Mouse (Mus musculus): ENCODE measurements around the gene Dynlrb1. TPM values are rescaled to one million over a fixed set of nuclear protein-coding genes. Genes with fewer than 3 reads are reported as not detected.
A peak's percentile ranks its signal among the peaks of the same experiment; 100 is the strongest.

Gene Dynlrb1
- total and polyA plus RNA-seq, 3 experiments: 152 to 302 (median 290) TPM

- dilution Hi-C loops (cut with MboI; ENCODE audit: extremely low pct_ligation_motif_present, extremely low pct_unique_long_range_greater_than_20kb, low sequenced_read_pairs) (no loop called here), in situ Hi-C loops (cut with MboI; ENCODE audit: low pct_ligation_motif_present, low pct_unique_long_range_greater_than_20kb, low sequenced_read_pairs) (loop anchor here (5.0 kb wide), 1 partner anchor 150 kb away; no protein-coding TSS in a partner anchor)
- peaks cover 0 to 17% of the 10 kb centered on the region in 2 experiments for H3K36me3 ChIP-seq (replicated peaks in 1 of 2; ENCODE audit: control insufficient read depth in 1 of 2, insufficient read depth in 1 of 2, low read length in 1 of 2)
Observed at GRCm38 (mm10) chr2:155237276-155237675, 943 bp downstream of the Dynlrb1 start.

GRCm38 (mm10) chr2:155240915-155241314 lies 4.6 kb downstream of the Dynlrb1 start:
- H3K9ac ChIP-seq (ENCODE audit: insufficient read depth, low read depth): no peak overlapping the region
- dilution Hi-C loops (cut with MboI; ENCODE audit: extremely low pct_ligation_motif_present, extremely low pct_unique_long_range_greater_than_20kb, low sequenced_read_pairs): no loop called here
- TF ChIP-seq EP300 (IDR thresholded peaks at IDR 0.05; ENCODE audit: low read length): no peak
- peak; percentile 24 for TF ChIP-seq SMC3 (IDR thresholded peaks at IDR 0.05; ENCODE audit: low read depth, low read length)
- TF ChIP-seq CTCF (conservative IDR thresholded peaks at IDR 0.05 in 1 of 2, IDR thresholded peaks at IDR 0.05 in 1 of 2; ENCODE audit: low read depth in 2 of 2, low read length in 2 of 2): peak in 1 of 2 experiments; percentile 59; a peak in 2 of 4 replicates
- peak; percentile 53 for TF ChIP-seq ELF1 (IDR thresholded peaks at IDR 0.05; ENCODE audit: low read depth, low read length)
- no peak for TF ChIP-seq ETS1 (conservative IDR thresholded peaks at IDR 0.05; ENCODE audit: low read depth, low read length)
- no peak for TF ChIP-seq JUN (IDR thresholded peaks at IDR 0.05; ENCODE audit: insufficient read depth, low read depth, low read length)
- peak; percentile 57 for TF ChIP-seq RAD21 (IDR thresholded peaks at IDR 0.05; ENCODE audit: low read depth, low read length)
- peaks cover 25 to 49% of the 10 kb centered on the region in 2 experiments for H3K36me3 ChIP-seq (replicated peaks in 1 of 2; ENCODE audit: control insufficient read depth in 1 of 2, insufficient read depth in 1 of 2, low read length in 1 of 2)
- no peaks in the 10 kb centered on the region for H3K9me3 ChIP-seq (replicated peaks; ENCODE audit: low read length)
- in situ Hi-C loops (cut with MboI; ENCODE audit: low pct_ligation_motif_present, low pct_unique_long_range_greater_than_20kb, low sequenced_read_pairs): no loop called here
- H3K4me1 ChIP-seq (ENCODE audit: control insufficient read depth in 1 of 2, insufficient read depth in 2 of 2): peaks cover 17 to 44% of the 10 kb centered on the region in 2 experiments
- no peak overlapping the region for H3K4me2 ChIP-seq (ENCODE audit: insufficient read depth, low read depth, poor library complexity, severe bottlenecking)
- H3K27me3 ChIP-seq (replicated peaks): no peaks in the 10 kb centered on the region
- DNase-seq (ENCODE audit: extremely low read depth): peak; percentile 47
- H3K27ac ChIP-seq (ENCODE audit: insufficient read depth, low read depth): no peak overlapping the region
- H3K4me3 ChIP-seq (replicated peaks in 1 of 3; ENCODE audit: low read depth in 2 of 3, low read length in 2 of 3, poor library complexity in 1 of 3): no peak overlapping the region
- peaks cover 29% of the 10 kb centered on the region for H3K79me2 ChIP-seq (replicated peaks; ENCODE audit: control insufficient read depth, extremely low read depth, insufficient read depth, poor library complexity, severe bottlenecking)

More at GRCm38 (mm10) chr2:155237276-155237675, 943 bp downstream of the Dynlrb1 start:
- H3K79me2 ChIP-seq (replicated peaks; ENCODE audit: control insufficient read depth, extremely low read depth, insufficient read depth, poor library complexity, severe bottlenecking): peaks cover 28% of the 10 kb centered on the region
- H3K9ac ChIP-seq (ENCODE audit: insufficient read depth, low read depth): peak overlapping the region; percentile 91
- no peaks in the 10 kb centered on the region for H3K9me3 ChIP-seq (replicated peaks; ENCODE audit: low read length)
- peaks cover 7 to 42% of the 10 kb centered on the region in 2 experiments for H3K4me1 ChIP-seq (ENCODE audit: control insufficient read depth in 1 of 2, insufficient read depth in 2 of 2)
- no peak overlapping the region for H3K27ac ChIP-seq (ENCODE audit: insufficient read depth, low read depth)
- no peaks in the 10 kb centered on the region for H3K27me3 ChIP-seq (replicated peaks)
- peak overlapping the region; percentile 60 for H3K4me2 ChIP-seq (ENCODE audit: insufficient read depth, low read depth, poor library complexity, severe bottlenecking)
- DNase-seq (ENCODE audit: extremely low read depth): no peak
- peak overlapping the region; percentile 81 to 95 (median 85) for H3K4me3 ChIP-seq (replicated peaks in 1 of 3; ENCODE audit: low read depth in 2 of 3, low read length in 2 of 3, poor library complexity in 1 of 3)
- no peak for TF ChIP-seq JUN (IDR thresholded peaks at IDR 0.05; ENCODE audit: insufficient read depth, low read depth, low read length)
- TF ChIP-seq NRF1 (IDR thresholded peaks at IDR 0.05; ENCODE audit: low read depth, low read length): no peak
- TF ChIP-seq CTCF (conservative IDR thresholded peaks at IDR 0.05 in 1 of 2, IDR thresholded peaks at IDR 0.05 in 1 of 2; ENCODE audit: low read depth in 2 of 2, low read length in 2 of 2): no peak
- TF ChIP-seq ZKSCAN1 (IDR thresholded peaks at IDR 0.05; ENCODE audit: borderline replicate concordance, low read depth, low read length): no peak
- no peak for TF ChIP-seq ZMIZ1 (IDR thresholded peaks at IDR 0.05; ENCODE audit: low read depth, low read length)
- TF ChIP-seq BHLHE40 (IDR thresholded peaks at IDR 0.05; ENCODE audit: low read depth, low read length): no peak
- TF ChIP-seq EP300 (IDR thresholded peaks at IDR 0.05; ENCODE audit: low read length): no peak

DNA sequence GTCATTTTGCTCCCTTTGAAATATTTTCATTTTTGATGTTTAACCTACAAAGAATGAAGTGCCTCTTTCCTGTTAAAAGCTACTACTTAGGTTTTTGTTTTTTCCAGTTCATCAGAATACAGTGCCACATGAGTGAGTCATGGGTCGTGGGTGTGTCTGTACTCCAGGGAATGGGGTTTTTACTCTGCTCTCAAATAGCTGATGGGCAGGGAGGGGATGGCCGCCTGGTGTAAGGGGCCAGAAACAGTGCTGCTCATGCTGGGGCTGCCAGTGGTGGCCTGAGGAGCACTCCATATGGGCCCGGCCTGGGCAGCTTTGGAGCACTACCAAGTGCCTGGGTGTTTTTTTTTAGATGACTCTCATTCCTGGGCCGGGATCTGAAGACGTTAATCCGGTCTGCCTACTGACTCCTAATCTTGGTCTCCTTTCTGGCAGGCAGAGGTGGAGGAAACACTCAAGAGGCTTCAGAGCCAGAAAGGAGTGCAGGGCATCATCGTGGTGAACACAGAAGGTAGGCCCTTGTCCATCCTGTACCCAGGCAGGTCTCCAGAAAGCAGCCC lies 6.0 kb downstream of the Dynlrb1 start:
- Histone ChIP-seq H3K79me2 (replicated peaks; ENCODE audit: control insufficient read depth, extremely low read depth, insufficient read depth, poor library complexity, severe bottlenecking) (peaks cover 22% of the 10 kb centered on the region), H3K4me3 (replicated peaks in 1 of 3; ENCODE audit: low read depth in 2 of 3, low read length in 2 of 3, poor library complexity in 1 of 3) (peak overlapping the region in 1 of 3 experiments; percentile 60), H3K4me2 (ENCODE audit: insufficient read depth, low read depth, poor library complexity, severe bottlenecking) (no peak overlapping the region), H3K9me3 (replicated peaks; ENCODE audit: low read length) (no peaks in the 10 kb centered on the region), H3K27ac (ENCODE audit: insufficient read depth, low read depth) (peak overlapping the region; percentile 55; the same call in 1 of the 2 replicates), H3K36me3 (replicated peaks in 1 of 2; ENCODE audit: control insufficient read depth in 1 of 2, insufficient read depth in 1 of 2, low read length in 1 of 2) (peaks cover 37 to 61% of the 10 kb centered on the region in 2 experiments), H3K9ac (ENCODE audit: insufficient read depth, low read depth) (no peak overlapping the region), H3K4me1 (ENCODE audit: control insufficient read depth in 1 of 2, insufficient read depth in 2 of 2) (peaks cover 17 to 42% of the 10 kb centered on the region in 2 experiments), H3K27me3 (replicated peaks) (no peaks in the 10 kb centered on the region)
- DNase-seq (ENCODE audit: extremely low read depth): peak; percentile 23
- dilution Hi-C loops (cut with MboI; ENCODE audit: extremely low pct_ligation_motif_present, extremely low pct_unique_long_range_greater_than_20kb, low sequenced_read_pairs) (no loop called here), in situ Hi-C loops (cut with MboI; ENCODE audit: low pct_ligation_motif_present, low pct_unique_long_range_greater_than_20kb, low sequenced_read_pairs) (no loop called here)
- TF ChIP-seq BHLHE40 (IDR thresholded peaks at IDR 0.05; ENCODE audit: low read depth, low read length) (no peak), MXI1 (IDR thresholded peaks at IDR 0.05; ENCODE audit: low read depth, low read length) (no peak), PAX5 (IDR thresholded peaks at IDR 0.05; ENCODE audit: low read length) (no peak), MAFK (IDR thresholded peaks at IDR 0.05; ENCODE audit: insufficient replicate concordance, low read length) (no peak), TCF12 (IDR thresholded peaks at IDR 0.05; ENCODE audit: low read depth, low read length) (no peak), HCFC1 (IDR thresholded peaks at IDR 0.05; ENCODE audit: low read depth, low read length) (no peak), NRF1 (IDR thresholded peaks at IDR 0.05; ENCODE audit: low read depth, low read length) (no peak), UBTF (IDR thresholded peaks at IDR 0.05; ENCODE audit: low read depth, low read length) (no peak), KAT2A (IDR thresholded peaks at IDR 0.05; ENCODE audit: insufficient replicate concordance, low read length) (no peak), NELFE (IDR thresholded peaks at IDR 0.05; ENCODE audit: low read depth, low read length) (no peak), TBP (conservative IDR thresholded peaks at IDR 0.05; ENCODE audit: low read depth, low read length) (no peak), ZC3H11A (IDR thresholded peaks at IDR 0.05; ENCODE audit: low read depth, low read length) (no peak), RAD21 (IDR thresholded peaks at IDR 0.05; ENCODE audit: low read depth, low read length) (no peak), ETS1 (conservative IDR thresholded peaks at IDR 0.05; ENCODE audit: low read depth, low read length) (no peak; the same call in 1 of the 2 replicates), JUND (conservative IDR thresholded peaks at IDR 0.05; ENCODE audit: low read depth, low read length) (no peak), RCOR1 (conservative IDR thresholded peaks at IDR 0.05; ENCODE audit: low read depth, low read length) (no peak)
